9 mouse cellular contexts compared by ENCODE assay signal in genomic region chr11:100518188-100518591, GRCm38 (mm10). TPM values are rescaled to one million over a fixed set of nuclear protein-coding genes. Genes with fewer than 3 reads are reported as not detected.
DNase-seq lines count a peak whose midpoint lies in the region; ATAC-seq and TF ChIP-seq lines count a peak whose summit lies in the region.
"Had no signal": no experiment of that assay in that cellular context is flagged by ENCODE, and none has a peak within 500 bp of the region (broad histone marks: within the 10 kb centered on the region; RNA-seq: fewer than 3 reads in every experiment).

No protein-coding gene starts in this region.

- no peak for TF ChIP-seq CTCF in kidney, postnatal 0 days (IDR thresholded peaks at IDR 0.05; ENCODE audit: low read depth)

- no peaks in the 10 kb centered on the region for H3K27me3 ChIP-seq in kidney, postnatal 0 days (ENCODE audit: insufficient read depth, low read length)
- H3K27me3 ChIP-seq: midbrain, embryonic 15.5 days had no signal

- H3K27ac ChIP-seq in kidney, postnatal 0 days: peak overlapping the region; percentile 47; the same call in 1 of the 2 replicates
- H3K27ac ChIP-seq: heart, adult 2 months; midbrain, embryonic 15.5 days had no signal

- H3K36me3 ChIP-seq in kidney, postnatal 0 days (ENCODE audit: insufficient read depth, low read length): peaks cover 60% of the 10 kb centered on the region

- peak; percentile 35 for DNase-seq in lung, postnatal 36 days
- DNase-seq in lung, postnatal 25 days (ENCODE audit: low spot score): no peak
- DNase-seq in cerebellum, postnatal 36 days: peak; percentile 86 to 88
- DNase-seq in kidney, postnatal 0 days (ENCODE audit: low spot score): peak; percentile 48
- peak; percentile 87 for DNase-seq in yolk sac, embryonic 10.5 days (ENCODE audit: low spot score)
- no peak for DNase-seq in layer of hippocampus, postnatal 25 days (ENCODE audit: extremely low spot score in 1 of 2, low spot score in 1 of 2)
- DNase-seq: heart, adult 2 months had no signal

- H3K4me2 ChIP-seq in kidney, postnatal 0 days (ENCODE audit: low read length): no peak overlapping the region
- H3K4me2 ChIP-seq: midbrain, embryonic 15.5 days had no signal

- H3K4me1 ChIP-seq in kidney, postnatal 0 days (replicated peaks; ENCODE audit: insufficient read depth, low read length): 0 out of 2 replicates have a peak, but pooled peaks cover 6% of the 10 kb centered on the region
- H3K4me1 ChIP-seq: midbrain, embryonic 15.5 days had no signal

- ATAC-seq in kidney, postnatal 0 days (replicated peaks; ENCODE audit: low FRiP score, low read depth): peak; percentile 71
- no peak for ATAC-seq in CD4-positive, CD25-positive, alpha-beta regulatory T cell, adult 4 months
- ATAC-seq: midbrain, embryonic 15.5 days had no signal

- no peak overlapping the region for H3K4me3 ChIP-seq in kidney, postnatal 0 days (replicated peaks; ENCODE audit: low read depth, low read length)
- H3K4me3 ChIP-seq: heart, adult 2 months; midbrain, embryonic 15.5 days had no signal

- no peak overlapping the region for H3K9ac ChIP-seq in kidney, postnatal 0 days (ENCODE audit: low read depth, low read length)
- H3K9ac ChIP-seq: midbrain, embryonic 15.5 days had no signal

- WGBS in kidney, postnatal 0 days: 48% methylated on average over 5 of the region's 5 CpGs

- H3K9me3 ChIP-seq in kidney, postnatal 0 days (replicated peaks; ENCODE audit: low read length): no peaks in the 10 kb centered on the region
- H3K9me3 ChIP-seq: midbrain, embryonic 15.5 days had no signal

RNA-seq across cellular contexts. Expression of gene Acly, which starts 9.6 kb away (rescaled TPM):
- polyA plus RNA-seq in kidney, postnatal 0 days (2015; fragmentation: Nextera tagmentation; extraction: Ambion mirVana): 86.4 and 98.4 TPM in 2 replicates
- 100 to 1,000 TPM; 107 to 112 TPM for total RNA-seq in layer of hippocampus, postnatal 25 days (2021)
- polyA plus RNA-seq in CD4-positive, CD25-positive, alpha-beta regulatory T cell, adult 4 months (2017; shearing (Covaris generic)): 100 to 1,000 TPM; 102 to 153 TPM

RNA-seq across cellular contexts. Expression of gene Ttc25, which starts 27.2 kb away (rescaled TPM):
- polyA plus RNA-seq in kidney, postnatal 0 days (2015; fragmentation: Nextera tagmentation; extraction: Ambion mirVana): 0.72 and 0.96 TPM in 2 replicates
- 1 to 10 TPM in 1 of 2 experiments, under 1 TPM in 1; 0.54 to 1.2 TPM for total RNA-seq in layer of hippocampus, postnatal 25 days (2021)
- polyA plus RNA-seq in CD4-positive, CD25-positive, alpha-beta regulatory T cell, adult 4 months (2017; shearing (Covaris generic)): under 1 TPM in 1 of 2 experiments, not detected in 1; 0.24 TPM

RNA-seq across cellular contexts. Expression of gene Klhl11, which starts 45.6 kb away (rescaled TPM):
- polyA plus RNA-seq in kidney, postnatal 0 days (2015; fragmentation: Nextera tagmentation; extraction: Ambion mirVana): 5.4 and 6.0 TPM in 2 replicates
- total RNA-seq in layer of hippocampus, postnatal 25 days (2021): 100 to 1,000 TPM; 106 to 113 TPM
- polyA plus RNA-seq in CD4-positive, CD25-positive, alpha-beta regulatory T cell, adult 4 months (2017; shearing (Covaris generic)): 1 to 10 TPM; 2.2 to 3.0 TPM

RNA-seq across cellular contexts. Expression of gene Cnp, which starts 56.5 kb away (rescaled TPM):
- polyA plus RNA-seq in kidney, postnatal 0 days (2015; fragmentation: Nextera tagmentation; extraction: Ambion mirVana): 23.7 and 24.2 TPM in 2 replicates
- total RNA-seq in layer of hippocampus, postnatal 25 days (2021): 100 to 1,000 TPM; 365 to 435 TPM
- polyA plus RNA-seq in CD4-positive, CD25-positive, alpha-beta regulatory T cell, adult 4 months (2017; shearing (Covaris generic)): 100 to 1,000 TPM; 185 to 348 TPM

Comparison
In these comparisons a context has a peak if more than half of its experiments do, and no peak if none do; other contexts are left out.
1. DNase-seq: peak in lung, postnatal 36 days (single experiment), cerebellum, postnatal 36 days (2 of 2), kidney, postnatal 0 days (single experiment) and yolk sac, embryonic 10.5 days (single experiment); none in lung, postnatal 25 days (single experiment) and layer of hippocampus, postnatal 25 days (0 of 2).